Mouse (Mus musculus): ENCODE data around the gene Cbarp.
A peak's percentile ranks its signal among the peaks of the same experiment; 100 is the strongest.
"Not testable (repeated sequence)": the region's sequence is repeated elsewhere in the genome, so short reads cannot be mapped to it uniquely, and the experiment has no call there.

Gene Cbarp

GRCm38 (mm10) chr10:80169651-80170050 is 29.0 kb upstream of the Cbarp start:
- no peak for DNase-seq

DNA sequence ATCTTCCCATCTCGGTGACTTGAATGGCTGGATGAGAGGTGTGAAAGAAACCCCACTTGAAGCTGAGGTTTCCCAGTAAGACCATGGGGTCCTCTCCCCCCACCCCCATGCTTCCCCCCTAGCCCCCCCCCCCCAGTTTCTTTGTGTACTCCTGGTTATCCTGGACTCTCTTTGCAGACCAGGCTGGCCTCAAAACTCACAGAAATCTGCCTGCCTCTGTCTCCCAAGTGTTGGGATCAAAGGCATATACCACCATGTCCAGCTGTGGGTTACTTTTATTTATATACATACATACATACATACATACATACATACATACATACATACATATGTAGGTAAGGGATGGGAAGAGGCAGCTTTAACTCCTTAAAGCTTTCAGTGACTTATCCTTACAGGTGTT is 28.4 kb upstream of the Cbarp start:
- DNase-seq, result no peak

DNA sequence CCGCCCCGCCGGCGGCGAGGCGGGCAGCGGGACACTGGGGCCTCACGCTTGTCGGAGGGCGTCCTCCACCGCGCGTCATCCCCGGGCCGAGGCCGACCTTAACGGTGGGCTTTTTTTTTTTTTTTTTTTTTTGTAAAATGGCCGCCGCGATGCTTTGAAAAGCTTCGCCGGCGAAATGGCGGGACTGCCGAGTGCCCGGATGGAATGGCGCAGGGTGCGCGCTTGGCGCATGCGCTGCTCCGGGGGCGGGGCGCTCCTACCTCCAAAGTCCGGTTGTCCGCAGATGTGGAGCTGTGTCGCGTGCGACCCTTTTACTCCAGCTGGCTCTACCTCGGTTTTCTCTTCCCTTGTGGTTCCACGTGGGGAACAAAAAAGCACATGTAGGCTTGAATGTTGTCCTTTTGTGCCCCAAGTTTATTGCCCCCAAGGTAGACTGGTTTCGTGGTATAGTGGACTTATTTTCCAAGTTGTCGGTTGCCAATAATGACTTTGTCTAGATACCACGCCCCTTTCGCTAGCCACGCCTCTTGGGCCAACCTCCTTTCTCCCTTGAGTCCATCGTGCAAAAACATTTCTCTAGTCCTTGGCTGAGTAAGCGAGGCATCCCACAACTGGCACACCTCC is 27.5 kb upstream of the Cbarp start:
- DNase-seq, result peak; percentile 96 to 98

DNA sequence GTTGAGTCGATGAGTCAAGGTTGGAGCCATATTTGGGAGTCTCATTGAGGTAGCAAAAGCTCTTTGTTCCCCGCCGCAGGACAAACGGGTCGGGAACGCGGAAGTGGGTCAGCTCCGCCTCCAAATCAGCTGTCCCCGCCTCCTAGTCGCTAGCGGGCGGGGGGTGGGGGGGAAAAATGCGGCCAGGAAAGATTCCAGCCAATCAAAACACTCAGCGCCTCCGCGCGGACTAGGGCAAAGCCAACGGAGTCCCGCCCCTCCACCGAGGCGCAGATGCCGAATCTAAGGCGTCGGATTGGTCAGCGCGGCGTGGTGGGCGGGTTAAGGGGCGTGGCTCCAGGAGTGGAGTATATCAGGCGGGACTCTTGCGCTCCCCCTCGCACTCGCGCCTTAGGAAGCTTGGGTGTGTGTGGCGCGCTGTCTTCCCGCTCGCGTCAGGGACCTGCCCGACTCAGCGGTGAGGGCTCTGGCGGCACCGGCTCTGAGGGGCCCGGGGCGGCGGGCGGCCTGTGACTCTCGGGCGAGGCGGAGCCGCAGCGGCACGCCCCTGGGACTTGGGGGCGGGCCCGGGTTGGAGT is 26.9 kb upstream of the Cbarp start:
- DNase-seq, result peak; percentile 99

GRCm38 (mm10) chr10:80166136-80166535 is 25.5 kb upstream of the Cbarp start:
- not testable (repeated sequence) for DNase-seq

DNA sequence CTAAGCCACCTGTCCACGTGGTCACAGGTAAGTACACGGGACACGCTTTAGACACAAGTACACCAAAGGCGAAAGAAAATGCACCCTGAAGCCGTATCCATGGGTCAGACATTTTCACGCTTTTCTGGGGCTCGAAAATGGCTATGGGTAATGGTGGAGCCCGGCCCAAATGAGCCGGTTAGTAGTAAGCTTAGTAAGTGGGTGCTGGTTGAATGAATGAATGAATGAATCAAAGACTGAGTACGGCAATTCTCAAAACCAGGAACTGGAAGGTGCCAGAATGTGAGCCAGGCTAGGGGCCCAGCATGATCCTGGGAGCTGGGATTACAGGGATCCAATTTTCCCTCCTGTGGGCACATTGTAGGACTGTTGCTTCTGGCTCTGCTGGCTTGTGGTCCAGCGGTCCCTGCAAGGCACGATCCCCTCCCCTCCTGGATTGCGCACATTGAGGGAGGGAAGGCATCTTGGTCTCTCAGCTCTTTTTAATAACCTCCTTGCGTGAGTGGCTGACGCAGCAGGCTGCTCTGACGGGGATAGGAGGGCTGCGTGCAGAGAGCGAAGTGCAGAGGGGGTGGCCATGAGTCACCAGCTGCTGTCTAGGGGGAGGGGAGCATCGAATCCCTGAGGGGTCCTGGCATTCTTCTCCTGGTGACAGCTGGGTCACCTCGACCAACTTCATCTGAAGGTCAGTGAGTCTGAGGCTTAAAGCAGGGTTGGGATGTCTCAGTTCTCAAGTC is 24.9 kb upstream of the Cbarp start, which contains the start of gene Cirbp:
Gene Cirbp, plus strand, starts transcription at position 594 of the 737 bp plus-strand sequence.
- DNase-seq, result peak; percentile 62 to 73

GRCm38 (mm10) chr10:80164998-80165344 is 24.3 kb upstream of the Cbarp start:
- DNase-seq, result peak; percentile 99

- DNase-seq, result peak in 1 of 2 experiments; percentile 60
Observed at GRCm38 (mm10) chr10:80164161-80164997, 23.7 kb upstream of the Cbarp start.

DNA sequence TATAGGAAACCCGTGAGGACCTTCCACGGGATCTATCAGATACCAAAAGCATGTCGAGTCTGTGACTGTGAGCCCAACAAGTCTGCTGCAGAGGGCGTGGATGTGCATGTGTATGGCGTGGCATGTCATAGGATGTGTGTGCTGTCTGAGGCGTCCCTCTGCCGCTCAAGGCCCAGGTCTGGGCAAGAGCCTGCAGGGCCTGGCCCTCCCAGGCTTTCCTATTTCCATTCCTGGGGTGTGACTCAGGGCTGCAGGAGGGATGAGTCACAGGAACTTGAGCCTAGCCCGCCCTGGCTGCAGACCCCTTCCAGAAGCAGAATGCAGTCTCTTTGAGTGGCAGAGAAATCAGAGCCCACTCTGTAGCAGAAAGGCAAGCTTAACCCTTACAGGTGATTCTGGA is 23.1 kb upstream of the Cbarp start:
- DNase-seq, result peak in 1 of 2 experiments; percentile 48

DNA sequence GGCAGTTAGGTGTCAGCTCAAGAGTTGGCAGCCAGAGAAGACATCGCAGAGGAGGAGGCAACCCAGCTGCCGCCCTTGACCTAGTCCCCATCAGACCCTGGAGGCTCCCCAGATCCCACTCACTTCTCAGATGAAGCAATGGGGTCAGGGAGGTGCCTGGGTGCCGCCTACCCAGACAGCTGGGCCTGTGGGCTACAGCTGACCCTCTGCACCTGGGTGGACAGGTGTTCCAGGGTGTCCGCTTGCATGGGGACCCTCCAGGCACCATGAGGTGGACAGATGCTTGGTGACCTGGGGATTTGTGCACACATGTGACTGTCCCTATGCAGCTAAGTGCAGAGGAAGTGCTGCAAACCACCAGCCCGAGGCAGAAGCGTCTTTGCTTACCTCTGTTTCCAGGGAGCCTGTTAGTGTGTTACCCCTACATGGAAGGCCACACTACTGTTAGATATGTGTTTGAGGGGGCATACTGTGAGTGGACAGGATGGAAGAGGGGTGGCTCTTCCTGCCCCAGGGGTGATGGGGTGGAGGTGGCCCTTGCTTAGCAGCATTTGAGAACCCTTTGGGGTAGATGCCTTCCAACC is 22.2 kb upstream of the Cbarp start:
- no peak for DNase-seq

DNA sequence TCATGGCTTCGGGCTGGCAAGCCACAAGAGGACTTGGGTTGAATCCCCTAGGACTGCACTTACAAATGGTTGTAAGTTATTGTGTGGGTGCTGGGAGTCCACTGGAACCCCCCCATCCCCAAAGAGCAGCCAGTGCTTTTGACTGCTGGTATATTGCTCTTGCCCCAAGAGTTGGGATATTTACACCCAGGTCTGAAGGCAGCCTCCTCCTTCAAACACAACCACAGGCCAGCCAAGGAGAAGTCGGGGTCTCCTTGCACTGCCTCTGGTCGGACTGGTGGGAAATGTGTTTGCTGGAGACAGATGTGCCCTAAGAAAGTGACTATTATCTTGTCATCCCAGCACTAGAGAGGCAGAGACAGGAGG is 21.6 kb upstream of the Cbarp start:
- no peak for DNase-seq

GRCm38 (mm10) chr10:80161522-80162242 is 21.0 kb upstream of the Cbarp start:
- DNase-seq, result peak; percentile 76 to 85

GRCm38 (mm10) chr10:80160455-80161371 is 20.1 kb upstream of the Cbarp start:
- DNase-seq, result peak; percentile 94 to 96

DNA sequence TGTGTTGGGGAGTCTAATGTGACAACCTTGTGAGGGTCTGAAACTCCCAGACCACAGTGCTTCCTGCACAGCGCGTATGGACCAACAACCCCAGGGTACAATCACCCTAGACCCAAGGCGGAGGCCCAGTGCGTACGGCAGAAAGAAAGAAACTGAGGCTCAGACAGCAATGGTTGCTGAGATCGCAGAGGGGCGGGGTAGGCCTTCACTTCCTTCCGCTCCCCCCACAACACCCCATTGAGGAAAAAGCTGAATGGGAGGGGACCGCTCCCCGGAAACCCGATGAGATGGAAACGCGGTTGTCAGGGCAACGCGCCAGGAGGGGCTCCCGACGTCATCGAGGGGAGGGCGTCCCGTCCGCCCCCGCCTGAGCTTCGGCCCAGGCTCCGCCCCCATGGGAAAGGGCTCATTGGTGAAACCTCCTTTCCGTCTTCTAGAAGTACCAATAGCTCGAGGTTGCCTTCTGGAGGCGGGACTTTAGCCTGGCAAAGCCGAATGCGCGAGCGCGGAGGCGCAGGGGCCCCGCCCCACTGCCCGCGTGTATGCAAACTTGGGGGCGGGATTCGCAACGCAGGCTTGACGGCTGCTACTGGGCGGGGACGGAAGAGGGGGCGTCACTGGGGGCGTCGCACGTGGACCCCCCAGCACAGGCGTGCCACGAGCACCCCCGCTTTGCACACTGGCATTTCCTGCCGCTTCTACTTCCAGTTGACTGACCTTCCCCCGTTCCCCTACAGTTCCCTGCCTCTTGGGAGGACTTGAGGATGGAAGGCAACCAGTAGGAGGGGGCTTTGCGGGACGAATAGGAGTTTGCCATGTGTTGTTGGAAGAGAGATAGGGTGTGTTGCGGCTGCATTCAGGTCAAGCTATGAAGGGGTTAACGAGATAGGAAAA is 19.2 kb upstream of the Cbarp start:
- peak; percentile 98 to 99 for DNase-seq

GRCm38 (mm10) chr10:80159021-80159560 is 18.5 kb upstream of the Cbarp start:
- DNase-seq, result peak; percentile 75 to 82

DNA sequence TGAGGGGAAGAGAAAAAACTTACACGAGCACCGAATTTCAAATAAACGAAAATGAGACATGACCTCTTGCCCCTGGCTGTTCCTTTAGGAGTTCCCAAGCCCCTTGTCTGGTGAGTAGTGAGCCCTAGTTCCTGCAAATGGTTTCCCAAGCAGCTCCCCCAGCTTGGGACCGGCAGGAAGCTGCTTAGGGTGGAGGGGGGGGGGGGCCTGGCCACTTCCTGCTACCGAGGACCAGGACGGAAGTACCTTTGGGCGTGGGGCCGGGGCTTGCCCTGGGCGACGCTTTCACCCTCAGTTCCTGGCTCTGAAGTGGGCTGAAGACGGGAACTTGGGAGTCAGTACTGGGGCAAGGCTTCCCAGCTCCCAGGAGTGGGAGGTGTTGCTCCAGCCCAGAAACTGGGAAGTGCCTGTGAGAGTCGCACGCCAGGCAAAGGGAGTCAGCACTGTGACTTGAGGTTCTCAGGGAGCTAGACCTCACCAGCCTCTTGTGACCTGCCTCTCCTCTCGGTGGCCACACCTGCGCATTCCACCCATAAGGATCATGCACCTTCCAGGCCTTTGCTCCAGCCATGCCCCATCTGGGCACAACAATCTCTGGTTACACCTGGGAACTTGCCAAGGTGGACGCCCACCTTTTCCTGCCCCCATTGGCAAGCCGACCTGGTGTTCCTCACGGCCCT is 17.8 kb upstream of the Cbarp start:
- DNase-seq, result peak; percentile 76 to 84

DNA sequence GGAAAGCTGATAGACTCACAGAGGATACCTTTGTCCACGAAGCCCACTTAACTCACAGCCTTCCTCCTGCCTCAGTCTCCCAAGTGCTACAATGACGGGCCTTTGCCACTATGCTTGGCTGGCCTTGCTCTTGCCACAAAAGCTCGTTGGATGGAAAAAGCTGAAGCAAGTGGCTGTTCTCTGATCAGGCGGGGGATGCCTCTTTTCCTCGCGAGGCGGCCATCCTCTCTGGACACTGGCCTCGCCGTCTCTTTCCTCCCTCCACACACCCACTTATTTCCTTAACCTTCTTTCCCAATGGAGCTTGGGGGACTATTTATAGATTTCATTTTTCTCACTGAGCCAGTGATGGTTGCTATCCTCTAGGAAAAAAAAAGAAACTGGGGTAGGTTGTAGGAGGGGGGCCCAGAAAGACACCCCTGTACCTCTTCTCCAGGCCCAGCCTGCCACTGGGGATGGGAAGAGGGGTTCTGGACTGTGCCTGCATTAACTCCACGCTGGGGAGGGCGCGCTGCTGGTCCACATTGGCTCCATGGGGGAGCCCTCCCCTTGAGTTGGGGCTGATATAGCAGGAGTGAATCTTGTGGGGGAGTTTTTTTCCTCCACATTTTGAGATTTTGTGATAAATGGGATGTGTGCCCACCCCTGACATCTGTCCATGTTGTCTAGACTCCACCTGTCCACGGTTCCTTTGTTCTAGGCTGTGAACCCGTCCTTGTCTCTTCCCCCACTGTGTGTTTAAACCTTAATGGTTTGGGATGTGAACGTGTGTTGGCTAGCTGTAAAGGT is 16.7 kb upstream of the Cbarp start:
- DNase-seq, result no peak

DNA sequence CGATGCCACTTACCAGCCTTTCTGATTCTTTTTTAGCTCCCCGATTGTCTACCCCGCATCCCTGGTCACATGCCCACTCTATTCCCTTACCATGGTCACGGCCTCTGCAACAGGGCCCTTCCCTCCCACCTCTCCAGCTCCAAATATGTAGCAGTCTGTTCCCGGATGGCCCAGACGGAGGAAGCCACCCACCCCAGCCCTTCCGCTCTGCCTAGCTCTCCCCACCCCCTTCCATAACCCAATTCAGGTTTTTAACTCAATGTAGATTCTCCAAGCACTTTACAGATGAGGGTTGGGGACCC is 16.1 kb upstream of the Cbarp start:
- DNase-seq, result peak in 1 of 2 experiments; percentile 69

Data from kidney, postnatal 4 days (tissue).